Mouse (Mus musculus): ENCODE data around the gene Rcbtb2. TPM values are rescaled to one million over a fixed set of nuclear protein-coding genes. Genes with fewer than 3 reads are reported as not detected.

The Rcbtb2 gene
- total RNA-seq, 2 experiments from 2014 or later = 35.9 to 69.2 TPM

- no peak for ATAC-seq (ENCODE audit: poor library complexity, severe bottlenecking)
These were observed 130.8 kb downstream of the Rcbtb2 start for GRCm38 (mm10) chr14:73253453-73254251.

- no peak for ATAC-seq (ENCODE audit: poor library complexity, severe bottlenecking)
These were observed 131.6 kb downstream of the Rcbtb2 start for GRCm38 (mm10) chr14:73254412-73254811.

- ATAC-seq (ENCODE audit: poor library complexity, severe bottlenecking) = no peak
These were observed 132.7 kb downstream of the Rcbtb2 start for GRCm38 (mm10) chr14:73255426-73255970.

DNA sequence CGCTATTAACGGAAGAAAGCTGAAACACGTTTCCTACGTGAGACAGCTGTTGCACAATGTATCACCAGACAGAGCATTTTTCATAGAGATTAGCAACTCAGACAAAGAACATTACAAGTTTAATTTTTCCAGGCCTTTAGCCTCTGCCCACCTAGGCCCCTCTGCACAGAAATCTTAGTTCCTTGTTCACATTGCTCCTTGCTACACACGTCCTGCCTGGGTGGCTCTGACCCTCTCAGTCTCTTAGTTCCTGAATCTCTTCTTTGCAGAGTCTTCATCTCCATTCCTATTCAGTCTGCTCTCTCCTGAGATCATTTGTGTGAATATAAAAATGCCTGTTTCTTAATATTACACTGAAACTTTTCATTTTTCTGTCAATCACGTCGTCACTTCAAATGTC is 134.5 kb downstream of the Rcbtb2 start:
- peak; percentile 76 for ATAC-seq (ENCODE audit: poor library complexity, severe bottlenecking)

Other genes starting within 250 kb of the Rcbtb2 start
- gene Cysltr2, start 73.9 kb upstream of the Rcbtb2 start, total RNA-seq (2015) = 2.9 TPM in 1 of 2 replicates, not detected in the other
- not detected in 2 replicates for gene Cysltr2, start 73.9 kb upstream of the Rcbtb2 start, total RNA-seq (2017)
- gene Lpar6, start 114.9 kb downstream of the Rcbtb2 start, total RNA-seq (2015) = 31.5 and 34.3 TPM in 2 replicates
- gene Lpar6, start 114.9 kb downstream of the Rcbtb2 start, total RNA-seq (2017) = 28.0 and 29.7 TPM in 2 replicates
- 108 and 126 TPM in 2 replicates for gene Rb1, start 202.8 kb downstream of the Rcbtb2 start, total RNA-seq (2015)
- gene Rb1, start 202.8 kb downstream of the Rcbtb2 start, total RNA-seq (2017) = 43.9 and 56.8 TPM in 2 replicates